Comparison of ENCODE assay signal across 9 mouse cellular contexts in the genomic region with DNA sequence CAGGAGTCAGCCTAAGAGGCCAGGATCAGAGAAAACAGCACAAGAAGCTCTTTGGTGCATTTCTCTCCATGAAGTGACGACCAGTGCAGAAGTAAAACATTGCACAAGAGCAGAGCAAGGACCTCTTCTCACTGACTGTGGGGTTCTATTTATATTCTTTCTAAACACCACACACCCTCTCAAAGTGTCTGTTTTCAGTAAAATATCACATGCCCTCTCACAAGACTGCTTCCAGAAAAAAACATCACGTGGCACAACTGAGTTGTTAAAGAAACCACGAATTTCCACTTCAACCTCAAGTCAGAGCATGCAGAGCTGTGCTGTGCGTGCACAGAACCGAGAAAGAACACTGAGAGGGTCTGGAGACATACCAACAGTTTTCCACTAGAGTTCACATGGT. TPM values are rescaled to one million over a fixed set of nuclear protein-coding genes. Genes with fewer than 3 reads are reported as not detected.
DNase-seq lines count a peak whose midpoint lies in the region; ATAC-seq and TF ChIP-seq lines count a peak whose summit lies in the region.
"Had no signal": no experiment of that assay in that cellular context is flagged by ENCODE, and none has a peak within 500 bp of the region (broad histone marks: within the 10 kb centered on the region; RNA-seq: fewer than 3 reads in every experiment).

No protein-coding gene starts in this region.

- intact Hi-C loops in left cerebral cortex, adult 2 months (cut with DNase I) = no loop called here

- no peak overlapping the region; the same call in 1 of the 2 replicates for H3K9ac ChIP-seq in CH12.LX (ENCODE audit: insufficient read depth, low read depth)
- H3K9ac ChIP-seq in hindbrain, embryonic 14.5 days = no peak overlapping the region

- peaks cover 11 to 24% of the 10 kb centered on the region in 2 experiments for H3K4me1 ChIP-seq in CH12.LX (ENCODE audit: control insufficient read depth in 1 of 2, insufficient read depth in 2 of 2)
- no peaks in the 10 kb centered on the region for H3K4me1 ChIP-seq in hindbrain, embryonic 14.5 days (replicated peaks; ENCODE audit: control insufficient read depth, insufficient read depth, low read length)

- H3K9me3 ChIP-seq in CH12.LX (replicated peaks; ENCODE audit: low read length) = no peaks in the 10 kb centered on the region
- no peaks in the 10 kb centered on the region for H3K9me3 ChIP-seq in hindbrain, embryonic 14.5 days (ENCODE audit: control insufficient read depth, low read length)

- no peaks in the 10 kb centered on the region for H3K79me2 ChIP-seq in CH12.LX (replicated peaks; ENCODE audit: control insufficient read depth, extremely low read depth, insufficient read depth, poor library complexity, severe bottlenecking)

- peak; percentile 35 for DNase-seq in left cerebral cortex, adult 11 months (ENCODE audit: low spot score)
- no peak for DNase-seq in left cerebral cortex, adult 2 months (ENCODE audit: extremely low spot score in 1 of 2, low spot score in 2 of 2)
- peak; percentile 49 for DNase-seq in CH12.LX (ENCODE audit: extremely low read depth)
- no peak for DNase-seq in embryo, embryonic 10 days (ENCODE audit: low spot score)
- no peak for DNase-seq in hindbrain, embryonic 14.5 days (ENCODE audit: low spot score)
- DNase-seq in urinary bladder, postnatal 25 days (ENCODE audit: low spot score) = no peak

- TF ChIP-seq POLR2A in CH12.LX (IDR thresholded peaks at IDR 0.05; ENCODE audit: low read depth, low read length) = no peak

- no peaks in the 10 kb centered on the region for H3K36me3 ChIP-seq in CH12.LX (replicated peaks in 1 of 2; ENCODE audit: control insufficient read depth in 1 of 2, insufficient read depth in 1 of 2, low read length in 1 of 2)
- H3K36me3 ChIP-seq in hindbrain, embryonic 14.5 days (replicated peaks; ENCODE audit: control insufficient read depth, insufficient read depth) = no peaks in the 10 kb centered on the region

- TF ChIP-seq RAD21 in CH12.LX (IDR thresholded peaks at IDR 0.05; ENCODE audit: low read depth, low read length) = no peak

- peak; percentile 73 for ATAC-seq in common myeloid progenitor, adult 5-6 weeks (replicated peaks; ENCODE audit: low read depth, poor library complexity, severe bottlenecking)
- ATAC-seq in megakaryocyte, adult 5-6 weeks (ENCODE audit: poor library complexity, severe bottlenecking) = peak; percentile 86
- no peak for ATAC-seq in hindbrain, embryonic 14.5 days (ENCODE audit: low FRiP score)

- in situ Hi-C loops in CH12.LX (cut with MboI; ENCODE audit: low pct_ligation_motif_present, low pct_unique_long_range_greater_than_20kb, low sequenced_read_pairs) = no loop called here

- no peaks in the 10 kb centered on the region for H3K27me3 ChIP-seq in CH12.LX (replicated peaks)
- no peaks in the 10 kb centered on the region for H3K27me3 ChIP-seq in hindbrain, embryonic 14.5 days (ENCODE audit: control insufficient read depth, insufficient read depth, low read length)

- no peak overlapping the region for H3K27ac ChIP-seq in left cerebral cortex, adult 2 months
- no peak overlapping the region for H3K27ac ChIP-seq in CH12.LX (ENCODE audit: insufficient read depth, low read depth)
- H3K27ac ChIP-seq in hindbrain, embryonic 14.5 days = no peak overlapping the region

- TF ChIP-seq EP300 in CH12.LX (IDR thresholded peaks at IDR 0.05; ENCODE audit: low read length) = peak; percentile 64

- dilution Hi-C loops in CH12.LX (cut with MboI; ENCODE audit: extremely low pct_ligation_motif_present, extremely low pct_unique_long_range_greater_than_20kb, low sequenced_read_pairs) = no loop called here

- H3K4me2 ChIP-seq in CH12.LX (ENCODE audit: insufficient read depth, low read depth, poor library complexity, severe bottlenecking) = peak overlapping the region; percentile 57
- no peak overlapping the region for H3K4me2 ChIP-seq in hindbrain, embryonic 14.5 days (replicated peaks)

- H3K4me3 ChIP-seq in left cerebral cortex, adult 2 months = no peak overlapping the region
- no peak overlapping the region for H3K4me3 ChIP-seq in CH12.LX (replicated peaks in 1 of 3; ENCODE audit: low read depth in 2 of 3, low read length in 2 of 3, poor library complexity in 1 of 3)
- no peak overlapping the region for H3K4me3 ChIP-seq in hindbrain, embryonic 14.5 days (replicated peaks; ENCODE audit: low read length)

- TF ChIP-seq CTCF in left cerebral cortex, adult 2 months (IDR thresholded peaks at IDR 0.05) = no peak
- no peak for TF ChIP-seq CTCF in CH12.LX (conservative IDR thresholded peaks at IDR 0.05 in 1 of 2, IDR thresholded peaks at IDR 0.05 in 1 of 2; ENCODE audit: low read depth in 2 of 2, low read length in 2 of 2)

- WGBS in hindbrain, embryonic 14.5 days = 82% methylated on average over 5 of the region's 5 CpGs

TF ChIP-seq in CH12.LX, 34 proteins besides CTCF, POLR2A, EP300 and RAD21:
- TF ChIP-seq ZKSCAN1 (IDR thresholded peaks at IDR 0.05; ENCODE audit: borderline replicate concordance, low read depth, low read length) = no peak
- peak; percentile 90 for TF ChIP-seq MYC (IDR thresholded peaks at IDR 0.05; ENCODE audit: low read depth, low read length)
- peak; percentile 76 for TF ChIP-seq USF1 (IDR thresholded peaks at IDR 0.05; ENCODE audit: low read depth, low read length)
- no peak for TF ChIP-seq MAZ (IDR thresholded peaks at IDR 0.05; ENCODE audit: low read depth, low read length)
- TF ChIP-seq JUND (conservative IDR thresholded peaks at IDR 0.05; ENCODE audit: low read depth, low read length) = peak; percentile 45; the same call in 1 of the 2 replicates
- TF ChIP-seq USF2 (conservative IDR thresholded peaks at IDR 0.05; ENCODE audit: low read depth, low read length) = peak; percentile 78
- no peak for TF ChIP-seq SIN3A (IDR thresholded peaks at IDR 0.05; ENCODE audit: low read length)
- peak; percentile 81 for TF ChIP-seq ETS1 (conservative IDR thresholded peaks at IDR 0.05; ENCODE audit: low read depth, low read length)
- TF ChIP-seq MAX (IDR thresholded peaks at IDR 0.05; ENCODE audit: low read length) = peak; percentile 91
- peak; percentile 38; the same call in 1 of the 2 replicates for TF ChIP-seq ZNF384 (IDR thresholded peaks at IDR 0.05; ENCODE audit: low read depth, low read length)
- peak; percentile 70 for TF ChIP-seq IRF4 (IDR thresholded peaks at IDR 0.05; ENCODE audit: low read depth, low read length)
- peak; percentile 53; the same call in 1 of the 2 replicates for TF ChIP-seq MAFK (IDR thresholded peaks at IDR 0.05; ENCODE audit: insufficient replicate concordance, low read length)
- peak; percentile 69 for TF ChIP-seq TCF12 (IDR thresholded peaks at IDR 0.05; ENCODE audit: low read depth, low read length)
- TF ChIP-seq NELFE (IDR thresholded peaks at IDR 0.05; ENCODE audit: low read depth, low read length) = no peak
- TF ChIP-seq MEF2A (IDR thresholded peaks at IDR 0.05; ENCODE audit: borderline replicate concordance, low read depth, low read length) = peak; percentile 92
- peak; percentile 52; the same call in 1 of the 2 replicates for TF ChIP-seq MXI1 (IDR thresholded peaks at IDR 0.05; ENCODE audit: low read depth, low read length)
- TF ChIP-seq TBP (conservative IDR thresholded peaks at IDR 0.05; ENCODE audit: low read depth, low read length) = 0 out of 2 replicates have a peak, but pooled peaks have one; percentile 20
- peak; percentile 96 for TF ChIP-seq BHLHE40 (IDR thresholded peaks at IDR 0.05; ENCODE audit: low read depth, low read length)

RNA-seq across cellular contexts. Expression of gene Rtp1, which starts 54.0 kb away (rescaled TPM):
- under 1 TPM; 0.14 to 0.70 TPM for total RNA-seq in left cerebral cortex, adult 2 months (2021)
- not detected in 2 replicates for total RNA-seq in CH12.LX (2012; rRNA removed)
- total RNA-seq in CH12.LX (2014; rRNA removed) = not detected in 2 replicates
- not detected in 2 replicates for polyA plus RNA-seq in CH12.LX (2012; ENCODE audit: insufficient read length, low read depth)
- total RNA-seq in common myeloid progenitor, adult 5-6 weeks (2017) = not detected in 2 replicates
- total RNA-seq in megakaryocyte, adult 5-6 weeks (2015) = not detected in 2 replicates
- total RNA-seq in megakaryocyte, adult 5-6 weeks (2017) = not detected in 2 replicates
- not detected in 2 replicates for polyA plus RNA-seq in hindbrain, embryonic 14.5 days (2014; fragmentation: Nextera tagmentation; extraction: Ambion mirVana)
- total RNA-seq: adrenal gland, adult 18-20 months had no signal

Comparison
In these comparisons a context has a peak if more than half of its experiments do, and no peak if none do; other contexts are left out.
1. DNase-seq: peak in left cerebral cortex, adult 11 months (single experiment) and CH12.LX (single experiment); none in left cerebral cortex, adult 2 months (0 of 2), embryo, embryonic 10 days (single experiment), hindbrain, embryonic 14.5 days (single experiment) and urinary bladder, postnatal 25 days (single experiment).